Mouse (Mus musculus): ENCODE data around the gene F930015N05Rik. TPM values are rescaled to one million over a fixed set of nuclear protein-coding genes. Genes with fewer than 3 reads are reported as not detected.

Gene F930015N05Rik
- total and polyA plus RNA-seq, 3 experiments = not detected

DNA sequence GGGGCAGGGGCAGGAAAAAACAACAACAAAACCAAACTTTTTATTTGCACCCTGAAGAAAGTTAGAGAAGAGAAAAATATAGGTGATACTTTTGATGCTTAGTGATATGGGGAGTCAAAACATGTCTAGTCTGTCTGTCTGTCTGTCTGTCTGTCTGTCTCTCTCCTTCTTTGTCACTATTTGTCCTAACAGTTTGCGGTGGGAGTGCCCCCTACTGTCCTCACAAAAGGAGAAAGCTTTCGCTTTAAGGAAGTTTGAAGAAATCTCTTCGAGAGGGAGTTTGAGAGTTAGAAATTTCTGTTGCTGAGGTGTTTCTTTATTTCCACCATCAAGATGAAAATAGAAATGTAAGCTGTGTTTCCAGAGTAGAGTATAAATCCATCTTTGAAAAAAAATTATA is 2.5 kb upstream of the F930015N05Rik start:
- H3K27me3 ChIP-seq (replicated peaks) = no peaks in the 10 kb centered on the region
- dilution Hi-C loops (cut with MboI; ENCODE audit: extremely low pct_ligation_motif_present, extremely low pct_unique_long_range_greater_than_20kb, low sequenced_read_pairs) (no loop called here), in situ Hi-C loops (cut with MboI; ENCODE audit: low pct_ligation_motif_present, low pct_unique_long_range_greater_than_20kb, low sequenced_read_pairs) (loop anchor here (10.0 to 25.0 kb wide), 2 partner anchors 514 to 1027 kb away; partner anchors contain the start of gene Hs3st3b1)
- H3K9ac ChIP-seq (ENCODE audit: insufficient read depth, low read depth) = no peak overlapping the region
- no peaks in the 10 kb centered on the region for H3K36me3 ChIP-seq (replicated peaks in 1 of 2; ENCODE audit: control insufficient read depth in 1 of 2, insufficient read depth in 1 of 2, low read length in 1 of 2)
- TF ChIP-seq SMC3 (IDR thresholded peaks at IDR 0.05; ENCODE audit: low read depth, low read length) = peak; percentile 90
- 0 out of 2 replicates have a peak, but pooled peaks have one; percentile 23 for TF ChIP-seq IRF4 (IDR thresholded peaks at IDR 0.05; ENCODE audit: low read depth, low read length)
- no peak for TF ChIP-seq RCOR1 (conservative IDR thresholded peaks at IDR 0.05; ENCODE audit: low read depth, low read length)
- peak; percentile 76 for TF ChIP-seq RAD21 (IDR thresholded peaks at IDR 0.05; ENCODE audit: low read depth, low read length)
- peak in 1 of 2 experiments; percentile 83; a peak in 2 of 4 replicates for TF ChIP-seq CTCF (conservative IDR thresholded peaks at IDR 0.05 in 1 of 2, IDR thresholded peaks at IDR 0.05 in 1 of 2; ENCODE audit: low read depth in 2 of 2, low read length in 2 of 2)
- no peak for TF ChIP-seq MYC (IDR thresholded peaks at IDR 0.05; ENCODE audit: low read depth, low read length)
- TF ChIP-seq ZC3H11A (IDR thresholded peaks at IDR 0.05; ENCODE audit: low read depth, low read length) = peak; percentile 63
- H3K4me1 ChIP-seq (ENCODE audit: control insufficient read depth in 1 of 2, insufficient read depth in 2 of 2) = no peaks in the 10 kb centered on the region
- peak; percentile 53 for DNase-seq (ENCODE audit: extremely low read depth)
- H3K79me2 ChIP-seq (replicated peaks; ENCODE audit: control insufficient read depth, extremely low read depth, insufficient read depth, poor library complexity, severe bottlenecking) = no peaks in the 10 kb centered on the region
- no peak overlapping the region for H3K27ac ChIP-seq (ENCODE audit: insufficient read depth, low read depth)
- peaks cover 14% of the 10 kb centered on the region for H3K9me3 ChIP-seq (replicated peaks; ENCODE audit: low read length)
- no peak overlapping the region for H3K4me2 ChIP-seq (ENCODE audit: insufficient read depth, low read depth, poor library complexity, severe bottlenecking)
- no peak overlapping the region for H3K4me3 ChIP-seq (replicated peaks in 1 of 3; ENCODE audit: low read depth in 2 of 3, low read length in 2 of 3, poor library complexity in 1 of 3)

DNA sequence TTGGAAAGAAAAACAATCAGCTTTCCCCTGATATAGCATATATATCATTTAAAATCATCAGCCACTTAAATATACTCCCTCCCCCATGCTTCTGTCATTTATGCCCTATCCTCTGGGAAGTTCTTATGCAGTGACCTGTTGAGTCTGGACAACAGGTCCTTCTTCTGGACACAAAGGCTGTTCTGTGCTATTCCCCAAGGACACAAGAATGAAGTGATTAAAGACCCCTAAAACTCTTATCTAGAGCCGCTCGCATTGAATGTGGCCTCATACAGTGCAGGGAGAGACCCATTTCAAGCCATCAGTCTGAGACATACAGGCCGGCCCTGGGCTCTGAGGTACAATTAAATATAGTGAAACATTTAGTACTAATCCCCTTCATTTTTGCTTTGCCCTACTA is 1.3 kb upstream of the F930015N05Rik start:
- TF ChIP-seq MAX (IDR thresholded peaks at IDR 0.05; ENCODE audit: low read length) (no peak), MEF2A (IDR thresholded peaks at IDR 0.05; ENCODE audit: borderline replicate concordance, low read depth, low read length) (no peak), USF1 (IDR thresholded peaks at IDR 0.05; ENCODE audit: low read depth, low read length) (no peak), TCF12 (IDR thresholded peaks at IDR 0.05; ENCODE audit: low read depth, low read length) (no peak), BHLHE40 (IDR thresholded peaks at IDR 0.05; ENCODE audit: low read depth, low read length) (no peak), ZC3H11A (IDR thresholded peaks at IDR 0.05; ENCODE audit: low read depth, low read length) (no peak), CHD1 (IDR thresholded peaks at IDR 0.05; ENCODE audit: low read depth, low read length) (no peak), RAD21 (IDR thresholded peaks at IDR 0.05; ENCODE audit: low read depth, low read length) (no peak), NELFE (IDR thresholded peaks at IDR 0.05; ENCODE audit: low read depth, low read length) (no peak)

More for the DNA sequence above, 1.3 kb upstream of the F930015N05Rik start:
- no peaks in the 10 kb centered on the region for H3K79me2 ChIP-seq (replicated peaks; ENCODE audit: control insufficient read depth, extremely low read depth, insufficient read depth, poor library complexity, severe bottlenecking)
- dilution Hi-C loops (cut with MboI; ENCODE audit: extremely low pct_ligation_motif_present, extremely low pct_unique_long_range_greater_than_20kb, low sequenced_read_pairs) (no loop called here), in situ Hi-C loops (cut with MboI; ENCODE audit: low pct_ligation_motif_present, low pct_unique_long_range_greater_than_20kb, low sequenced_read_pairs) (loop anchor here (10.0 to 25.0 kb wide), 2 partner anchors 513 to 1025 kb away; partner anchors contain the start of gene Hs3st3b1)
- H3K36me3 ChIP-seq (replicated peaks in 1 of 2; ENCODE audit: control insufficient read depth in 1 of 2, insufficient read depth in 1 of 2, low read length in 1 of 2) = no peaks in the 10 kb centered on the region
- H3K27me3 ChIP-seq (replicated peaks) = no peaks in the 10 kb centered on the region
- no peak overlapping the region for H3K4me2 ChIP-seq (ENCODE audit: insufficient read depth, low read depth, poor library complexity, severe bottlenecking)
- H3K27ac ChIP-seq (ENCODE audit: insufficient read depth, low read depth) = no peak overlapping the region
- H3K4me1 ChIP-seq (ENCODE audit: control insufficient read depth in 1 of 2, insufficient read depth in 2 of 2) = no peaks in the 10 kb centered on the region
- H3K9me3 ChIP-seq (replicated peaks; ENCODE audit: low read length) = peaks cover 14% of the 10 kb centered on the region
- H3K9ac ChIP-seq (ENCODE audit: insufficient read depth, low read depth) = no peak overlapping the region
- no peak for DNase-seq (ENCODE audit: extremely low read depth)
- H3K4me3 ChIP-seq (replicated peaks in 1 of 3; ENCODE audit: low read depth in 2 of 3, low read length in 2 of 3, poor library complexity in 1 of 3) = no peak overlapping the region

Data from CH12.LX (cell line).